Mouse (Mus musculus): ENCODE data around the gene Myl4. TPM values are rescaled to one million over a fixed set of nuclear protein-coding genes. Genes with fewer than 3 reads are reported as not detected.

Gene Myl4
- polyA plus RNA-seq, 1 experiment, result 3.4 TPM

- no peak for DNase-seq (ENCODE audit: low read depth)
- TF ChIP-seq CTCF (IDR thresholded peaks at IDR 0.05; ENCODE audit: borderline replicate concordance, extremely low read depth, insufficient read depth, insufficient read length) (no peak), POLR2A (IDR thresholded peaks at IDR 0.05; ENCODE audit: borderline replicate concordance, extremely low read depth, insufficient read depth, insufficient read length, poor library complexity, severe bottlenecking) (no peak)
These were observed 57.9 kb downstream of the Myl4 start for GRCm38 (mm10) chr11:104608249-104608920.

- TF ChIP-seq CTCF (IDR thresholded peaks at IDR 0.05; ENCODE audit: borderline replicate concordance, extremely low read depth, insufficient read depth, insufficient read length) (no peak), POLR2A (IDR thresholded peaks at IDR 0.05; ENCODE audit: borderline replicate concordance, extremely low read depth, insufficient read depth, insufficient read length, poor library complexity, severe bottlenecking) (no peak)
- DNase-seq (ENCODE audit: low read depth), result no peak
These were observed 58.7 kb downstream of the Myl4 start for GRCm38 (mm10) chr11:104609033-104609684.

GRCm38 (mm10) chr11:104609733-104610132 is 59.3 kb downstream of the Myl4 start:
- no peak for DNase-seq (ENCODE audit: low read depth)
- TF ChIP-seq CTCF (IDR thresholded peaks at IDR 0.05; ENCODE audit: borderline replicate concordance, extremely low read depth, insufficient read depth, insufficient read length) (no peak), POLR2A (IDR thresholded peaks at IDR 0.05; ENCODE audit: borderline replicate concordance, extremely low read depth, insufficient read depth, insufficient read length, poor library complexity, severe bottlenecking) (no peak)

GRCm38 (mm10) chr11:104611579-104612151 is 61.2 kb downstream of the Myl4 start:
- TF ChIP-seq CTCF (IDR thresholded peaks at IDR 0.05; ENCODE audit: borderline replicate concordance, extremely low read depth, insufficient read depth, insufficient read length) (no peak), POLR2A (IDR thresholded peaks at IDR 0.05; ENCODE audit: borderline replicate concordance, extremely low read depth, insufficient read depth, insufficient read length, poor library complexity, severe bottlenecking) (no peak)
- DNase-seq (ENCODE audit: low read depth), result no peak

- TF ChIP-seq CTCF (IDR thresholded peaks at IDR 0.05; ENCODE audit: borderline replicate concordance, extremely low read depth, insufficient read depth, insufficient read length) (no peak), POLR2A (IDR thresholded peaks at IDR 0.05; ENCODE audit: borderline replicate concordance, extremely low read depth, insufficient read depth, insufficient read length, poor library complexity, severe bottlenecking) (no peak)
- DNase-seq (ENCODE audit: low read depth), result no peak
These were observed 63.1 kb downstream of the Myl4 start for GRCm38 (mm10) chr11:104613551-104613950.

GRCm38 (mm10) chr11:104614130-104614529 is 63.7 kb downstream of the Myl4 start:
- TF ChIP-seq POLR2A (IDR thresholded peaks at IDR 0.05; ENCODE audit: borderline replicate concordance, extremely low read depth, insufficient read depth, insufficient read length, poor library complexity, severe bottlenecking) (no peak), CTCF (IDR thresholded peaks at IDR 0.05; ENCODE audit: borderline replicate concordance, extremely low read depth, insufficient read depth, insufficient read length) (no peak)
- DNase-seq (ENCODE audit: low read depth), result no peak

GRCm38 (mm10) chr11:104616182-104616581 is 65.7 kb downstream of the Myl4 start:
- no peak for DNase-seq (ENCODE audit: low read depth)
- no peak for TF ChIP-seq CTCF (IDR thresholded peaks at IDR 0.05; ENCODE audit: borderline replicate concordance, extremely low read depth, insufficient read depth, insufficient read length)

GRCm38 (mm10) chr11:104618638-104619076 is 68.2 kb downstream of the Myl4 start:
- TF ChIP-seq POLR2A (IDR thresholded peaks at IDR 0.05; ENCODE audit: borderline replicate concordance, extremely low read depth, insufficient read depth, insufficient read length, poor library complexity, severe bottlenecking), result no peak
- no peak for TF ChIP-seq CTCF (IDR thresholded peaks at IDR 0.05; ENCODE audit: borderline replicate concordance, extremely low read depth, insufficient read depth, insufficient read length)
- no peak for DNase-seq (ENCODE audit: low read depth)

- peak; percentile 71 for DNase-seq (ENCODE audit: low read depth)
- TF ChIP-seq CTCF (IDR thresholded peaks at IDR 0.05; ENCODE audit: borderline replicate concordance, extremely low read depth, insufficient read depth, insufficient read length) (no peak), POLR2A (IDR thresholded peaks at IDR 0.05; ENCODE audit: borderline replicate concordance, extremely low read depth, insufficient read depth, insufficient read length, poor library complexity, severe bottlenecking) (no peak)
These were observed 68.9 kb downstream of the Myl4 start for GRCm38 (mm10) chr11:104619084-104620022.

GRCm38 (mm10) chr11:104622040-104622962 is 71.8 kb downstream of the Myl4 start:
- TF ChIP-seq POLR2A (IDR thresholded peaks at IDR 0.05; ENCODE audit: borderline replicate concordance, extremely low read depth, insufficient read depth, insufficient read length, poor library complexity, severe bottlenecking) (no peak), CTCF (IDR thresholded peaks at IDR 0.05; ENCODE audit: borderline replicate concordance, extremely low read depth, insufficient read depth, insufficient read length) (no peak)
- DNase-seq (ENCODE audit: low read depth), result no peak
